ENCODE assay signal across 25 mouse cellular contexts in genomic region chr15:12545220-12545619, GRCm38 (mm10).
DNase-seq lines count a peak whose midpoint lies in the region; ATAC-seq and TF ChIP-seq lines count a peak whose summit lies in the region.
"Had no signal": no experiment of that assay in that cellular context is flagged by ENCODE, and none has a peak within 500 bp of the region (broad histone marks: within the 10 kb centered on the region; RNA-seq: fewer than 3 reads in every experiment).

No protein-coding gene starts in this region.

- no peak overlapping the region for H3K4me2 ChIP-seq in kidney, embryonic 14.5 days (replicated peaks; ENCODE audit: low read depth, low read length)
- no peak overlapping the region for H3K4me2 ChIP-seq in limb, embryonic 11.5 days (ENCODE audit: low read depth, severe bottlenecking)
- H3K4me2 ChIP-seq in heart, embryonic 12.5 days, result no peak overlapping the region
- H3K4me2 ChIP-seq: heart, embryonic 15.5 days; hindbrain, embryonic 14.5 days; liver, embryonic 12.5 days; lung, embryonic 15.5 days; midbrain, embryonic 15.5 days; neural tube, embryonic 12.5 days had no signal

- ATAC-seq in kidney, embryonic 14.5 days (ENCODE audit: low FRiP score, low TSS enrichment), result peak; percentile 59
- peak; percentile 37 for ATAC-seq in limb, embryonic 11.5 days (ENCODE audit: insufficient number of reproducible peaks, low FRiP score, low TSS enrichment, low read depth)
- no peak for ATAC-seq in erythroid progenitor cell, adult 5-6 weeks (replicated peaks; ENCODE audit: low FRiP score, poor library complexity, severe bottlenecking)
- no peak for ATAC-seq in heart, embryonic 12.5 days (ENCODE audit: insufficient number of reproducible peaks, low FRiP score)
- ATAC-seq: CD4-positive, CD25-positive, alpha-beta regulatory T cell, adult 4 months; forebrain, embryonic 16.5 days; inflammation-experienced regulatory T-cells, adult 6 months; liver, embryonic 12.5 days; midbrain, embryonic 15.5 days had no signal

- no peak overlapping the region for H3K4me3 ChIP-seq in kidney, embryonic 14.5 days (ENCODE audit: low read length)
- H3K4me3 ChIP-seq in kidney, adult 2 months (ENCODE audit: insufficient read depth, low read depth, low read length), result no peak overlapping the region
- H3K4me3 ChIP-seq in limb, embryonic 11.5 days (ENCODE audit: low read depth, low read length), result no peak overlapping the region
- H3K4me3 ChIP-seq in heart, embryonic 12.5 days, result no peak overlapping the region
- H3K4me3 ChIP-seq: forebrain, embryonic 10.5 days; heart, embryonic 15.5 days; left cerebral cortex, adult 2 months; liver, embryonic 12.5 days; lung, embryonic 15.5 days; midbrain, embryonic 15.5 days; neural tube, embryonic 12.5 days had no signal

- H3K27ac ChIP-seq in kidney, embryonic 14.5 days (ENCODE audit: low read depth, low read length), result peak overlapping the region; percentile 39; the same call in 1 of the 2 replicates
- H3K27ac ChIP-seq in kidney, adult 2 months (ENCODE audit: insufficient read depth, low read depth, low read length), result no peak overlapping the region
- H3K27ac ChIP-seq in limb, embryonic 11.5 days (replicated peaks; ENCODE audit: low read depth, low read length), result peak overlapping the region; percentile 42; the same call in 1 of the 2 replicates
- H3K27ac ChIP-seq in heart, embryonic 12.5 days (ENCODE audit: poor library complexity, severe bottlenecking), result no peak overlapping the region
- H3K27ac ChIP-seq: forebrain, embryonic 10.5 days; hindbrain, embryonic 14.5 days; left cerebral cortex, adult 2 months; liver, embryonic 12.5 days; midbrain, embryonic 15.5 days; neural tube, embryonic 12.5 days had no signal

- H3K36me3 ChIP-seq in kidney, embryonic 14.5 days (ENCODE audit: control insufficient read depth, insufficient read depth, low read length), result peaks cover 4% of the 10 kb centered on the region; the same call in 1 of the 2 replicates
- H3K36me3 ChIP-seq in kidney, adult 2 months (ENCODE audit: control insufficient read depth, insufficient read depth, low read length), result no peaks in the 10 kb centered on the region
- no peaks in the 10 kb centered on the region for H3K36me3 ChIP-seq in limb, embryonic 11.5 days (ENCODE audit: control insufficient read depth, insufficient read depth, low read length)
- H3K36me3 ChIP-seq in heart, embryonic 12.5 days, result no peaks in the 10 kb centered on the region
- H3K36me3 ChIP-seq: forebrain, embryonic 10.5 days; heart, embryonic 15.5 days; liver, embryonic 12.5 days; lung, embryonic 15.5 days; midbrain, embryonic 15.5 days; neural tube, embryonic 12.5 days had no signal

- TF ChIP-seq CTCF in kidney, adult 2 months (conservative IDR thresholded peaks at IDR 0.05; ENCODE audit: insufficient read depth, insufficient read length, low read depth, low read length), result no peak

- no peak for TF ChIP-seq POLR2A in kidney, adult 2 months (IDR thresholded peaks at IDR 0.05; ENCODE audit: low read depth, low read length)

- 25% methylated on average over 3 of the region's 3 CpGs for WGBS in kidney, embryonic 14.5 days
- WGBS in kidney, adult 2 months, result 50% methylated on average over 3 of the region's 3 CpGs
- 22% methylated on average over 3 of the region's 3 CpGs for WGBS in limb, embryonic 11.5 days
- WGBS in heart, embryonic 12.5 days, result 57% methylated on average over 3 of the region's 3 CpGs

- H3K27me3 ChIP-seq in kidney, embryonic 14.5 days (ENCODE audit: control insufficient read depth, insufficient read depth, low read length), result no peaks in the 10 kb centered on the region
- H3K27me3 ChIP-seq in kidney, adult 2 months (replicated peaks; ENCODE audit: control insufficient read depth, insufficient read depth, low read length), result no peaks in the 10 kb centered on the region
- no peaks in the 10 kb centered on the region for H3K27me3 ChIP-seq in limb, embryonic 11.5 days (ENCODE audit: control insufficient read depth, insufficient read depth, low read length)
- no peaks in the 10 kb centered on the region for H3K27me3 ChIP-seq in heart, embryonic 12.5 days (replicated peaks)
- H3K27me3 ChIP-seq: heart, embryonic 15.5 days; lung, embryonic 15.5 days had no signal

- H3K4me1 ChIP-seq in kidney, embryonic 14.5 days (ENCODE audit: control insufficient read depth, insufficient read depth, low read length), result peaks cover 40% of the 10 kb centered on the region
- H3K4me1 ChIP-seq in kidney, adult 2 months (ENCODE audit: control insufficient read depth, insufficient read depth, low read length), result no peaks in the 10 kb centered on the region
- H3K4me1 ChIP-seq in limb, embryonic 11.5 days (ENCODE audit: control insufficient read depth, insufficient read depth, low read length), result peaks cover 31% of the 10 kb centered on the region
- peaks cover 43% of the 10 kb centered on the region for H3K4me1 ChIP-seq in heart, embryonic 12.5 days (replicated peaks)

- no peaks in the 10 kb centered on the region for H3K9me3 ChIP-seq in kidney, embryonic 14.5 days (ENCODE audit: control insufficient read depth, low read length)
- no peaks in the 10 kb centered on the region for H3K9me3 ChIP-seq in limb, embryonic 11.5 days (ENCODE audit: control insufficient read depth, low read length)
- no peaks in the 10 kb centered on the region for H3K9me3 ChIP-seq in heart, embryonic 12.5 days (replicated peaks)
- H3K9me3 ChIP-seq: forebrain, embryonic 10.5 days; heart, embryonic 15.5 days; liver, embryonic 12.5 days; lung, embryonic 15.5 days; midbrain, embryonic 15.5 days; neural tube, embryonic 12.5 days had no signal

- DNase-seq in kidney, adult 11 months, result no peak
- peak; percentile 47 to 59 for DNase-seq in kidney, postnatal 4 days
- no peak for DNase-seq in kidney, adult 2 months
- DNase-seq in adipocyte (ENCODE audit: low spot score), result peak; percentile 16
- DNase-seq in limb, embryonic 11.5 days (ENCODE audit: low spot score), result peak; percentile 47
- DNase-seq: cerebellum, adult 8-10 months; cerebellum, postnatal 36 days; embryo, embryonic 11 days; right cerebral cortex, postnatal 25 days; spleen, adult 18-20 months; thymus, postnatal 14 days had no signal

- no peak overlapping the region for H3K9ac ChIP-seq in kidney, embryonic 14.5 days (ENCODE audit: low read depth, low read length)
- no peak overlapping the region for H3K9ac ChIP-seq in limb, embryonic 11.5 days (ENCODE audit: low read length)
- no peak overlapping the region for H3K9ac ChIP-seq in heart, embryonic 12.5 days
- H3K9ac ChIP-seq: heart, embryonic 15.5 days; hindbrain, embryonic 14.5 days; liver, embryonic 12.5 days; lung, embryonic 15.5 days; midbrain, embryonic 15.5 days; neural tube, embryonic 12.5 days had no signal

Comparison
In these comparisons a context has a peak if more than half of its experiments do, and no peak if none do; other contexts are left out.
1. H3K27ac ChIP-seq: peak in kidney, embryonic 14.5 days (single experiment) and limb, embryonic 11.5 days (single experiment); none in kidney, adult 2 months (single experiment) and heart, embryonic 12.5 days (single experiment).
2. DNase-seq: peak in kidney, postnatal 4 days (2 of 2), adipocyte (single experiment) and limb, embryonic 11.5 days (single experiment); none in kidney, adult 11 months (single experiment) and kidney, adult 2 months (single experiment).
3. ATAC-seq: peak in kidney, embryonic 14.5 days (single experiment) and limb, embryonic 11.5 days (single experiment); none in erythroid progenitor cell, adult 5-6 weeks (single experiment) and heart, embryonic 12.5 days (single experiment).